Mouse (Mus musculus) olfactory bulb, adult 2 months (tissue): Measurements from ENCODE around the gene Ppp3ca. TPM values are rescaled to one million over a fixed set of nuclear protein-coding genes. Genes with fewer than 3 reads are reported as not detected.

Experiments
- H3K27ac ChIP-seq: fragments of 200-500 bp; 2 replicates; pipeline ENCODE4 v1.5.1; 2012; ENCODE audit warnings: low read depth, low read length; ENCODE audit not compliant: insufficient read depth
- H3K4me1 ChIP-seq: fragments of 200-500 bp; 2 replicates; pipeline ENCODE4 v1.6.1; 2012; ENCODE audit warnings: low read length; ENCODE audit not compliant: control insufficient read depth, insufficient read depth
- H3K4me3 ChIP-seq: fragments of 200-500 bp; 2 replicates; pipeline ENCODE4 v1.5.1; 2012; ENCODE audit warnings: mild to moderate bottlenecking, low read depth, low read length, moderate library complexity; ENCODE audit not compliant: insufficient read depth
- CTCF ChIP-seq: fragments of 200-500 bp; IDR thresholded peaks from 2 replicates; pipeline ENCODE4 v1.5.1; 2012; ENCODE audit warnings: low read depth, mild to moderate bottlenecking, low read length, moderate library complexity; ENCODE audit not compliant: insufficient read depth
- POLR2A ChIP-seq: fragments of 200-500 bp; IDR thresholded peaks from 2 replicates; pipeline ENCODE4 v1.6.1; 2012; ENCODE audit warnings: mild to moderate bottlenecking, low read depth, low read length, moderate library complexity; ENCODE audit not compliant: insufficient read depth
- WGBS: fragments of 180-500 bp; shearing (Covaris S2); methylation state at CpG from one replicate; pipeline ENCODE4 v1.1.7; 2018; 5-methylcytosine and 5-hydroxymethylcytosine counted together
- polyA plus RNA-seq: library from polyadenylated mRNA; stranded (reverse); fragments of >200 nt; gene quantifications from 2 replicates; pipeline ENCODE4 v1.2.4, GENCODE M21; 2012; ENCODE audit warnings: low replicate concordance; ENCODE audit not compliant: missing spikeins, insufficient read depth, insufficient read length

Ppp3ca gene
- polyA plus RNA-seq, 1 experiment = not detected

GRCm38 (mm10) chr3:136700447-136701009, 30.6 kb downstream of the Ppp3ca start:
- TF ChIP-seq POLR2A (no peak), CTCF (no peak)
- Histone ChIP-seq H3K27ac (no peak overlapping the region), H3K4me3 (no peak overlapping the region)

GRCm38 (mm10) chr3:136702861-136703260, 32.9 kb downstream of the Ppp3ca start:
- Histone ChIP-seq H3K4me3 (no peak overlapping the region), H3K4me1 (peaks cover 5% of the 10 kb centered on the region), H3K27ac (no peak overlapping the region)
- WGBS = 77% methylated on average over 2 of the region's 2 CpGs
- TF ChIP-seq CTCF (no peak), POLR2A (no peak)

More at GRCm38 (mm10) chr3:136700447-136701009, 30.6 kb downstream of the Ppp3ca start:
- 0 out of 2 replicates have a peak, but pooled peaks cover 3% of the 10 kb centered on the region for H3K4me1 ChIP-seq
- 43% methylated on average over 11 of the region's 11 CpGs for WGBS

- H3K27ac ChIP-seq = peak overlapping the region; percentile 51; the same call in 1 of the 2 replicates
- H3K4me3 ChIP-seq = no peak overlapping the region
- H3K4me1 ChIP-seq = peaks cover 4% of the 10 kb centered on the region
- TF ChIP-seq CTCF (no peak), POLR2A (no peak)
- 41% methylated on average over 12 of the region's 12 CpGs for WGBS
Observed at GRCm38 (mm10) chr3:136704515-136705247, 34.8 kb downstream of the Ppp3ca start.

GRCm38 (mm10) chr3:136706048-136706447, 36.1 kb downstream of the Ppp3ca start:
- Histone ChIP-seq H3K4me1 (peaks cover 3% of the 10 kb centered on the region), H3K27ac (no peak overlapping the region), H3K4me3 (no peak overlapping the region)
- no peak for TF ChIP-seq CTCF
- no peak for TF ChIP-seq POLR2A
- WGBS = 67% methylated on average over 4 of the region's 4 CpGs

- no peak for TF ChIP-seq POLR2A
- TF ChIP-seq CTCF = no peak
- no peak overlapping the region for H3K27ac ChIP-seq
- 95% methylated on average over 7 of the region's 7 CpGs for WGBS
- peaks cover 3% of the 10 kb centered on the region for H3K4me1 ChIP-seq
- H3K4me3 ChIP-seq = no peak overlapping the region
Observed at GRCm38 (mm10) chr3:136706771-136707170, 36.8 kb downstream of the Ppp3ca start.

DNA sequence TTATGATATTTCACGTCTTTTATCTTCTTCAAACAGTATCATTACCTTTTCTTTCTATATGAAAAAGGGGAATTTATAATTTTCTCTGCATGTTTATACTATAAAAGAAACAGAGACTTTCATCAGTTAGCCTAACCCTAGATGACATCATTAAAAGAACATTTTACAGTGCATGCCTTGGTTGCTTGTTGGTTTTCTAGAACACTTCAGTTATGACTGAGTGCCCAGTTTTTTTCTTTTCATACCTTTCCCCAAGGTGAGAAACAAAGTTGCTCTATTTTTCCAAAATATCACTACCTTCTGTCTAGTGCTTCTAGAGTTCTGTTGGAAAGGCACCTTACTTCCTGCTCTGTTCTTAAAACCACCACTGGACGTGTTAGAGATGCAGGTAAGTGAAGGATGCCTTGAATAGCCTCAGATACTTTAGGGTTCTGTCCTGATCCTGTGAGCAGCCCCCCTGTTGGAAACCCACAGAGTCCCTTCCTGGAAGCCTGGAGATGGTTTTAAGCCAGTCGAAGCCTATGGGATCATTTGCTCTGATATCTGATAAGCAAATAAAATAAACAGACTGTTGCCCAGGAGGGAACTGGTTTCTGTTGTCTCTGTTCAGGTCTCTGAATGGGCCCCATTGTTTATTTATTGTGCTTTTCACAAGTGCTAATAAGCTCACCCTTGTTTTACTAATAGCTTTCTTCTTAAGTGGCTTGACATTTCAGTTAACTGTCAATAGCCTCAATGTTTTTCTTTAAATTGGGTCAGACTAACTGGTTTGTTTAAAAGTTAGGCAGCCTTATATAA, 37.5 kb downstream of the Ppp3ca start:
- TF ChIP-seq POLR2A = no peak
- TF ChIP-seq CTCF = no peak
- Histone ChIP-seq H3K4me3 (no peak overlapping the region), H3K27ac (no peak overlapping the region), H3K4me1 (peaks cover 3% of the 10 kb centered on the region)
- 61% methylated on average over 3 of the region's 3 CpGs for WGBS

DNA sequence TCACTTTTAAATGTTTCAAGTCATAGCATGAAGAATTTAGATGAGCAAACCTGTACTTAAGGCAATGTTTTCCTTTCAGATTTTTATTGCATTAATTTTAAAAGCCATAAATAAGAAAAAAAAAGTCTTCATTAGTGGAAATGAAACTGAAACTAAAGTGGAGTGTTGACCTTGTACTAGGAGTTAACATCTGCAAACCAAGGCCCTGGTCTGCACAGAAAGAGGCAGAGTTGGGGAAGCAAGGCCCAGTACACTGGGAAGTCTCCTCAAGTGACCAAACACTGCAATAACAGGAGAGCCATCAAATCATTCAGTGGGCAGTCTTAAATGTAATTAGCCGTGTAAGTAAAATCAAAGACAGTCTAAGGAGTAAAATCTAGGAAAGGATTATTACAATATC, 38.3 kb downstream of the Ppp3ca start:
- WGBS = 42% methylated on average over 1 of the region's 1 CpGs
- peaks cover 3% of the 10 kb centered on the region for H3K4me1 ChIP-seq
- no peak overlapping the region for H3K27ac ChIP-seq
- no peak overlapping the region for H3K4me3 ChIP-seq
- TF ChIP-seq CTCF = no peak
- no peak for TF ChIP-seq POLR2A

GRCm38 (mm10) chr3:136710310-136710906, 40.5 kb downstream of the Ppp3ca start:
- H3K4me1 ChIP-seq = peaks cover 3% of the 10 kb centered on the region
- no peak overlapping the region for H3K27ac ChIP-seq
- TF ChIP-seq CTCF (no peak), POLR2A (no peak)
- no peak overlapping the region for H3K4me3 ChIP-seq
- WGBS = 84% methylated on average over 10 of the region's 10 CpGs
